Mouse (Mus musculus): ENCODE results near the gene Il17d. TPM values are rescaled to one million over a fixed set of nuclear protein-coding genes. Genes with fewer than 3 reads are reported as not detected.

Il17d gene
- polyA plus RNA-seq, 1 experiment, result 1.5 TPM

DNA sequence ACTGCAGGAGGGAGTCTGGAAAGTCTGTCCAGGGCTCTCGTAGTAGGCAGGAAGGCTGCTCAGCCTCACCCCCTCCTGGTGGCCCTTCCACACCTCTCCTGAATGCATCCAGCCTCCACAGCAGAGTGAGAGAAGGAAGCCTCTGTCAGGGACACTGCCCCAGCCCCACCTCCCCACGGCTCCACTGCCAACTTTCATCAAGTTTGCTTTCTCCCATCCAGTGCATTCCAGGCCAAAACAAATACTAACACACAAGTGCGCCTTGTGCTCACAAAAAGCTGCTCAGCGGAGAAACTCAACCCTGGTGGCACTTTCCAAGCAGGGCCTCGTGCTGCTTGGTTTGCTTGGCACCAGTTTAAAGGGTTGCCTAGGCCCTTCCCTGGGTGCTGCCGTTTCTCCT is 15.0 kb upstream of the Il17d start:
- Histone ChIP-seq H3K4me1 (ENCODE audit: control insufficient read depth, insufficient read depth, low read length) (no peaks in the 10 kb centered on the region), H3K27me3 (replicated peaks; ENCODE audit: control insufficient read depth, insufficient read depth, low read length) (no peaks in the 10 kb centered on the region), H3K4me3 (ENCODE audit: insufficient read depth, low read depth, low read length) (no peak overlapping the region), H3K27ac (ENCODE audit: insufficient read depth, low read depth, low read length) (no peak overlapping the region), H3K36me3 (ENCODE audit: control insufficient read depth, insufficient read depth, low read length) (no peaks in the 10 kb centered on the region)
- WGBS, result 63% methylated on average over 6 of the region's 6 CpGs
- no peak for DNase-seq
- TF ChIP-seq POLR2A (IDR thresholded peaks at IDR 0.05; ENCODE audit: low read depth, low read length), result no peak

GRCm38 (mm10) chr14:57515156-57515762 is 9.3 kb upstream of the Il17d start:
- no peak overlapping the region for H3K4me3 ChIP-seq (ENCODE audit: insufficient read depth, low read depth, low read length)
- no peak overlapping the region for H3K27ac ChIP-seq (ENCODE audit: insufficient read depth, low read depth, low read length)
- TF ChIP-seq CTCF (conservative IDR thresholded peaks at IDR 0.05; ENCODE audit: insufficient read depth, insufficient read length, low read depth, low read length) (no peak), POLR2A (IDR thresholded peaks at IDR 0.05; ENCODE audit: low read depth, low read length) (no peak)
- H3K36me3 ChIP-seq (ENCODE audit: control insufficient read depth, insufficient read depth, low read length), result no peaks in the 10 kb centered on the region; the same call in none of the 2 replicates
- H3K27me3 ChIP-seq (replicated peaks; ENCODE audit: control insufficient read depth, insufficient read depth, low read length), result no peaks in the 10 kb centered on the region
- H3K4me1 ChIP-seq (ENCODE audit: control insufficient read depth, insufficient read depth, low read length), result no peaks in the 10 kb centered on the region
- 71% methylated on average over 6 of the region's 6 CpGs for WGBS
- no peak for DNase-seq

GRCm38 (mm10) chr14:57517001-57517400 is 7.6 kb upstream of the Il17d start:
- H3K4me1 ChIP-seq (ENCODE audit: control insufficient read depth, insufficient read depth, low read length), result no peaks in the 10 kb centered on the region
- 92% methylated on average over 7 of the region's 7 CpGs for WGBS

DNA sequence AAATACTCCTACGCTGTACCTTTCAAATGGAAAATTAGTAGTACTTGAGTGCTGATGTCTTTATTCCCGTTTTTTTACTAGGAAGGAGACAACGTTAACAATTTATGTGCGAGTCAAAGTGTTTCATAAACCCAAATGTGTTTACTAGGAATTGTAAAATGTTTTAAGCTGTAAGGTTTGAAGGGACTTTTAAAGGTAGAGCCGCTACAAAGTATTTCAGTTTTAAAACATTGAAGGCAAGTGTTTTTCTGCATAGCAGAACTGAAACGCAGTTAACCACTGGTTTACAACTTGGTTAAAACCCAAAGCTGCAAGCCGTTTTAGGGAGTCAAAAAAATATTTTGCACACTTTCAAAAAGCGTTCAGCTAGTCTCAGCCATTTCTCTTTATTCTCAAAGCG is 815 bp upstream of the Il17d start:
- WGBS, result 90% methylated on average over 9 of the region's 9 CpGs
- no peak overlapping the region for H3K27ac ChIP-seq (ENCODE audit: insufficient read depth, low read depth, low read length)
- no peak for TF ChIP-seq CTCF (conservative IDR thresholded peaks at IDR 0.05; ENCODE audit: insufficient read depth, insufficient read length, low read depth, low read length)
- no peak for TF ChIP-seq POLR2A (IDR thresholded peaks at IDR 0.05; ENCODE audit: low read depth, low read length)

More at GRCm38 (mm10) chr14:57517001-57517400, 7.6 kb upstream of the Il17d start:
- no peaks in the 10 kb centered on the region for H3K27me3 ChIP-seq (replicated peaks; ENCODE audit: control insufficient read depth, insufficient read depth, low read length)
- H3K36me3 ChIP-seq (ENCODE audit: control insufficient read depth, insufficient read depth, low read length), result no peaks in the 10 kb centered on the region; the same call in none of the 2 replicates
- TF ChIP-seq CTCF (conservative IDR thresholded peaks at IDR 0.05; ENCODE audit: insufficient read depth, insufficient read length, low read depth, low read length) (no peak), POLR2A (IDR thresholded peaks at IDR 0.05; ENCODE audit: low read depth, low read length) (no peak)
- no peak overlapping the region for H3K4me3 ChIP-seq (ENCODE audit: insufficient read depth, low read depth, low read length)
- H3K27ac ChIP-seq (ENCODE audit: insufficient read depth, low read depth, low read length), result no peak overlapping the region
- DNase-seq, result no peak

DNA sequence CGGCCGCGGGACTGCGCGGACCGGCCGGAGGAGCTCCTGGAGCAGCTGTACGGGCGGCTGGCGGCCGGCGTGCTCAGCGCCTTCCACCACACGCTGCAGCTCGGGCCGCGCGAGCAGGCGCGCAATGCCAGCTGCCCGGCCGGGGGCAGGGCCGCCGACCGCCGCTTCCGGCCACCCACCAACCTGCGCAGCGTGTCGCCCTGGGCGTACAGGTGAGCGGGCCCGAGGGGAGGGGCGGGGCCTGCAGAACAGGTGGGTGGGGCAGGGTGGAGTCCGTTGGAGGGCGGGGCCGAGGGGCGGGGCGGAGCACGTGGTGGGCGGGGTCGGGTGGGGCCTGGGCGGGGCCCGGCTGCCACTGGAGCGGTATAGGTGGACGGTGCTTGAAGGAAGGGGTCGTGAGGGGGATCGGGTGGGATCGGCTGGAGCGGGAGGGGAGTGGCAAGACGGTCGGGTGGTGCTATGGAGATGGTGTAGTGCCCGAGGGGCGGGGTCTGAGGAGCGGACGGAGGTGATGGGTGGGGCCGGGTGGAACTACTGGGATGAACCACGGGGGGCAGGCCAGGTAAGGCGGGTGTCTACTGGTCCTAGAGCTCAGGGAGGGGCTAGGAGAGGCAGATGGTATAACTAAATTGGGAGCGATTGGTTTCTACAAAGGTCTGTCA is 942 bp downstream of the Il17d start:
- WGBS, result 3% methylated on average over 55 of the region's 60 CpGs
- peak overlapping the region; percentile 87 for H3K4me3 ChIP-seq (ENCODE audit: insufficient read depth, low read depth, low read length)
- no peak for TF ChIP-seq CTCF (conservative IDR thresholded peaks at IDR 0.05; ENCODE audit: insufficient read depth, insufficient read length, low read depth, low read length)
- no peak for TF ChIP-seq POLR2A (IDR thresholded peaks at IDR 0.05; ENCODE audit: low read depth, low read length)
- DNase-seq, result peak; percentile 81
- H3K27me3 ChIP-seq (replicated peaks; ENCODE audit: control insufficient read depth, insufficient read depth, low read length), result no peaks in the 10 kb centered on the region; the same call in 1 of the 2 replicates
- H3K4me1 ChIP-seq (ENCODE audit: control insufficient read depth, insufficient read depth, low read length), result no peaks in the 10 kb centered on the region
- H3K36me3 ChIP-seq (ENCODE audit: control insufficient read depth, insufficient read depth, low read length), result no peaks in the 10 kb centered on the region
- H3K27ac ChIP-seq (ENCODE audit: insufficient read depth, low read depth, low read length), result no peak overlapping the region

More for the DNA sequence above, 815 bp upstream of the Il17d start:
- no peak overlapping the region for H3K4me3 ChIP-seq (ENCODE audit: insufficient read depth, low read depth, low read length)
- H3K36me3 ChIP-seq (ENCODE audit: control insufficient read depth, insufficient read depth, low read length), result no peaks in the 10 kb centered on the region
- H3K4me1 ChIP-seq (ENCODE audit: control insufficient read depth, insufficient read depth, low read length), result no peaks in the 10 kb centered on the region
- no peaks in the 10 kb centered on the region; the same call in 1 of the 2 replicates for H3K27me3 ChIP-seq (replicated peaks; ENCODE audit: control insufficient read depth, insufficient read depth, low read length)
- DNase-seq, result no peak

- no peak for DNase-seq
- 63% methylated on average over 10 of the region's 10 CpGs for WGBS
- no peak overlapping the region for H3K4me3 ChIP-seq (ENCODE audit: insufficient read depth, low read depth, low read length)
- H3K27ac ChIP-seq (ENCODE audit: insufficient read depth, low read depth, low read length), result no peak overlapping the region
- no peaks in the 10 kb centered on the region for H3K36me3 ChIP-seq (ENCODE audit: control insufficient read depth, insufficient read depth, low read length)
- no peaks in the 10 kb centered on the region for H3K4me1 ChIP-seq (ENCODE audit: control insufficient read depth, insufficient read depth, low read length)
- no peaks in the 10 kb centered on the region; the same call in 1 of the 2 replicates for H3K27me3 ChIP-seq (replicated peaks; ENCODE audit: control insufficient read depth, insufficient read depth, low read length)
- TF ChIP-seq CTCF (conservative IDR thresholded peaks at IDR 0.05; ENCODE audit: insufficient read depth, insufficient read length, low read depth, low read length) (no peak), POLR2A (IDR thresholded peaks at IDR 0.05; ENCODE audit: low read depth, low read length) (no peak)
These were observed 1.6 kb downstream of the Il17d start for GRCm38 (mm10) chr14:57526050-57526623.

DNA sequence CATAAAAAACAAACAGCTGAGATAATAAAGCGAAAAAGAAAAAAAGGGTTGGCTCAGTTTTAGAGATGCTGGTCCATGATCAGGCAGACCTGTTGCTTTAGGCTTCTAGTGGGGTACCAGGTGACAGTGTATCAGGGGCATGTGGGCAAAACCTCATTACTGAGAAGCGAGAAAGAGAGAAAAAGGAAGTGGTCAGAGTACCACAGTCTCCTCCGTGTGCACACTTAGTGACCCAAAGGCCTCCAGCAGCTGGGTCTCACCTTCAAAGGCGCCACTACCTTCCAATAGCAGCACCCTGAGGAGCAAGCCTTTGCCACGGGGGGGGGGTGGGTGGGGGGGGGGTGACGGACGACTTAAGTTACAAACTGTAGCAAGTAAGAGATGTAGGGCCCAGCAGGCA is 2.5 kb downstream of the Il17d start:
- TF ChIP-seq POLR2A (IDR thresholded peaks at IDR 0.05; ENCODE audit: low read depth, low read length) (no peak), CTCF (conservative IDR thresholded peaks at IDR 0.05; ENCODE audit: insufficient read depth, insufficient read length, low read depth, low read length) (no peak)
- WGBS, result 55% methylated on average over 7 of the region's 7 CpGs
- no peaks in the 10 kb centered on the region for H3K4me1 ChIP-seq (ENCODE audit: control insufficient read depth, insufficient read depth, low read length)
- H3K36me3 ChIP-seq (ENCODE audit: control insufficient read depth, insufficient read depth, low read length), result no peaks in the 10 kb centered on the region
- no peak overlapping the region for H3K27ac ChIP-seq (ENCODE audit: insufficient read depth, low read depth, low read length)
- no peak for DNase-seq
- no peaks in the 10 kb centered on the region; the same call in 1 of the 2 replicates for H3K27me3 ChIP-seq (replicated peaks; ENCODE audit: control insufficient read depth, insufficient read depth, low read length)
- no peak overlapping the region for H3K4me3 ChIP-seq (ENCODE audit: insufficient read depth, low read depth, low read length)

Measured in kidney, adult 2 months (tissue).